Mouse (Mus musculus): ENCODE measurements around the gene Scand1. TPM values are rescaled to one million over a fixed set of nuclear protein-coding genes. Genes with fewer than 3 reads are reported as not detected.

The Scand1 gene
- total and polyA plus RNA-seq, 3 experiments: 37.4 to 75.6 TPM; not detected in 1

- no peak for TF ChIP-seq ZKSCAN1 (IDR thresholded peaks at IDR 0.05; ENCODE audit: low read depth, low read length)
These were observed 31.3 kb downstream of the Scand1 start (continued) for GRCm38 (mm10) chr2:156281227-156281626.

GRCm38 (mm10) chr2:156278226-156279017 is 34.1 kb downstream of the Scand1 start:
- Histone ChIP-seq H3K27me3 (ENCODE audit: control insufficient read depth in 1 of 2, insufficient read depth in 2 of 2, low read length in 2 of 2) (no peaks in the 10 kb centered on the region), H3K9ac (ENCODE audit: control insufficient read depth, low read depth, low read length, poor library complexity, severe bottlenecking) (no peak overlapping the region), H3K4me1 (ENCODE audit: control insufficient read depth in 1 of 2, insufficient read depth in 2 of 2, low read length in 2 of 2) (no peaks in the 10 kb centered on the region; a peak in 1 of 4 replicates), H3K36me3 (ENCODE audit: control insufficient read depth in 1 of 2, insufficient read depth in 2 of 2, low read length in 2 of 2) (peaks cover 0 to 7% of the 10 kb centered on the region in 2 experiments; a peak in 3 of 4 replicates), H3K4me3 (ENCODE audit: control insufficient read depth in 1 of 2, insufficient read depth in 1 of 2, low read depth in 2 of 2, low read length in 2 of 2) (no peak overlapping the region), H3K9me3 (replicated peaks; ENCODE audit: insufficient read depth, low read length) (no peaks in the 10 kb centered on the region), H3K79me2 (ENCODE audit: control insufficient read depth, insufficient read depth, low read length, poor library complexity) (no peaks in the 10 kb centered on the region), H3K27ac (ENCODE audit: control insufficient read depth, low read depth, low read length) (no peak overlapping the region)
- TF ChIP-seq ZNF384 (IDR thresholded peaks at IDR 0.05; ENCODE audit: low read depth, low read length): no peak
- TF ChIP-seq USF2 (IDR thresholded peaks at IDR 0.05; ENCODE audit: borderline replicate concordance in 1 of 2, insufficient read depth in 1 of 2, low read depth in 1 of 2, low read length in 2 of 2): no peak
- no peak for TF ChIP-seq HCFC1 (IDR thresholded peaks at IDR 0.05; ENCODE audit: low read depth, low read length)
- TF ChIP-seq SIN3A (IDR thresholded peaks at IDR 0.05; ENCODE audit: low read length): peak; percentile 62
- 0 out of 2 replicates have a peak, but pooled peaks have one; percentile 37 for TF ChIP-seq MAZ (IDR thresholded peaks at IDR 0.05; ENCODE audit: low read depth, low read length)
- TF ChIP-seq ZC3H11A (IDR thresholded peaks at IDR 0.05; ENCODE audit: low read depth, low read length): peak; percentile 54
- TF ChIP-seq CHD1 (IDR thresholded peaks at IDR 0.05; ENCODE audit: low read depth, low read length): no peak
- TF ChIP-seq CTCF (IDR thresholded peaks at IDR 0.05 in 2 of 3, conservative IDR thresholded peaks at IDR 0.05 in 1 of 3; ENCODE audit: control insufficient read depth in 1 of 3, insufficient read depth in 1 of 3, low read depth in 2 of 3, low read length in 3 of 3, poor library complexity in 1 of 3, severe bottlenecking in 1 of 3): peak; percentile 75 to 89 (median 77)
- no peak for TF ChIP-seq MYC (IDR thresholded peaks at IDR 0.05; ENCODE audit: low read depth, low read length)
- peak; percentile 84 for TF ChIP-seq RAD21 (IDR thresholded peaks at IDR 0.05; ENCODE audit: low read depth, low read length)
- TF ChIP-seq SMC3 (IDR thresholded peaks at IDR 0.05; ENCODE audit: low read depth, low read length): peak; percentile 84
- TF ChIP-seq NELFE (IDR thresholded peaks at IDR 0.05; ENCODE audit: low read depth, low read length): no peak
- DNase-seq (ENCODE audit: low read depth, low spot score): peak; percentile 79

- Histone ChIP-seq H3K9ac (ENCODE audit: control insufficient read depth, low read depth, low read length, poor library complexity, severe bottlenecking) (no peak overlapping the region), H3K4me1 (ENCODE audit: control insufficient read depth in 1 of 2, insufficient read depth in 2 of 2, low read length in 2 of 2) (no peaks in the 10 kb centered on the region), H3K79me2 (ENCODE audit: control insufficient read depth, insufficient read depth, low read length, poor library complexity) (no peaks in the 10 kb centered on the region), H3K27ac (ENCODE audit: control insufficient read depth, low read depth, low read length) (no peak overlapping the region), H3K4me3 (ENCODE audit: control insufficient read depth in 1 of 2, insufficient read depth in 1 of 2, low read depth in 2 of 2, low read length in 2 of 2) (no peak overlapping the region), H3K9me3 (replicated peaks; ENCODE audit: insufficient read depth, low read length) (no peaks in the 10 kb centered on the region), H3K36me3 (ENCODE audit: control insufficient read depth in 1 of 2, insufficient read depth in 2 of 2, low read length in 2 of 2) (peaks cover 0 to 7% of the 10 kb centered on the region in 2 experiments; a peak in 2 of 4 replicates), H3K27me3 (ENCODE audit: control insufficient read depth in 1 of 2, insufficient read depth in 2 of 2, low read length in 2 of 2) (no peaks in the 10 kb centered on the region)
- DNase-seq (ENCODE audit: low read depth, low spot score): no peak
- TF ChIP-seq MYB (IDR thresholded peaks at IDR 0.05; ENCODE audit: low read depth, low read length): no peak
- no peak for TF ChIP-seq TCF12 (IDR thresholded peaks at IDR 0.05; ENCODE audit: low read depth, low read length)
- TF ChIP-seq CHD2 (IDR thresholded peaks at IDR 0.05; ENCODE audit: low read length): no peak
- no peak for TF ChIP-seq BHLHE40 (IDR thresholded peaks at IDR 0.05; ENCODE audit: borderline replicate concordance, low read depth, low read length)
- TF ChIP-seq MYC (IDR thresholded peaks at IDR 0.05; ENCODE audit: low read depth, low read length): no peak
- no peak for TF ChIP-seq TBP (IDR thresholded peaks at IDR 0.05; ENCODE audit: low read depth, low read length)
- TF ChIP-seq NELFE (IDR thresholded peaks at IDR 0.05; ENCODE audit: low read depth, low read length): no peak
- TF ChIP-seq UBTF (IDR thresholded peaks at IDR 0.05; ENCODE audit: borderline replicate concordance, insufficient read depth, low read depth, low read length): no peak
- no peak for TF ChIP-seq ZNF384 (IDR thresholded peaks at IDR 0.05; ENCODE audit: low read depth, low read length)
- TF ChIP-seq CTCF (IDR thresholded peaks at IDR 0.05 in 2 of 3, conservative IDR thresholded peaks at IDR 0.05 in 1 of 3; ENCODE audit: control insufficient read depth in 1 of 3, insufficient read depth in 1 of 3, low read depth in 2 of 3, low read length in 3 of 3, poor library complexity in 1 of 3, severe bottlenecking in 1 of 3): no peak
- TF ChIP-seq MAFK (IDR thresholded peaks at IDR 0.05; ENCODE audit: borderline replicate concordance, low read depth, low read length): no peak
- no peak for TF ChIP-seq RAD21 (IDR thresholded peaks at IDR 0.05; ENCODE audit: low read depth, low read length)
- TF ChIP-seq ZC3H11A (IDR thresholded peaks at IDR 0.05; ENCODE audit: low read depth, low read length): no peak
- TF ChIP-seq GABPA (IDR thresholded peaks at IDR 0.05; ENCODE audit: low read depth, low read length): no peak
- no peak for TF ChIP-seq ZKSCAN1 (IDR thresholded peaks at IDR 0.05; ENCODE audit: low read depth, low read length)
- no peak for TF ChIP-seq MEF2A (IDR thresholded peaks at IDR 0.05; ENCODE audit: extremely low read depth, insufficient replicate concordance, low read depth, low read length, poor library complexity, severe bottlenecking)
- TF ChIP-seq MAX (IDR thresholded peaks at IDR 0.05; ENCODE audit: low read length): no peak
- no peak for TF ChIP-seq KAT2A (conservative IDR thresholded peaks at IDR 0.05; ENCODE audit: low read depth, low read length)
These were observed 40.0 kb downstream of the Scand1 start for GRCm38 (mm10) chr2:156272553-156272952.
